Mouse (Mus musculus) ES-Bruce4 (cell line): ENCODE measurements around the gene Aebp1.

Experiments used
- CTCF ChIP-seq: IDR thresholded peaks from one replicate; pipeline ENCODE4 v1.8.1; 2011; ENCODE audit warnings: low read depth, low read length
- EP300 ChIP-seq: IDR thresholded peaks from 2 replicates; pipeline ENCODE4 v1.6.1; 2011; ENCODE audit warnings: low read depth, low read length; ENCODE audit not compliant: insufficient read depth
- POLR2A ChIP-seq: IDR thresholded peaks from one replicate; pipeline ENCODE4 v1.8.1; 2011; ENCODE audit warnings: low read length; ENCODE audit not compliant: insufficient read depth

DNA sequence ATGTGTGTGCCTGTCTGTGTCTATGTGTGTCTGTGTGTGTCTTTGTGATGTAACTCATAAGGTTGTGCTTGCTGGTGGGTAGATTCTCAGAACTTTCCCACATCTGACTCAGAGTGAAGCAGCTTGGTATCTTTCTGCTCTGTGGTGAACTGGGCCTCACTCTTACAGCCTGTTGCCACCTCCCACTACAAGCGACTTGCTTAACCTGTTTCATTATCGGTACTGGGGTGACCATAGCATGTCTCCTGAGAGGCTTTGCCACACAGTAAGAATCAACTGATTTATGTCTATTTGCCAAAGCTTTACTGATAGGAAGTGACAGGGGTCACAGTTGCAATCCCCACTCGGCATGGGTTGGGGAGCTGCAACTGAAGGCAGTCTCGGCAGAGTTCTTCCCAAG, 46.9 kb downstream of the Aebp1 start:
- TF ChIP-seq CTCF (no peak), EP300 (no peak), POLR2A (no peak)
